Mouse (Mus musculus) testis, adult 2 months (tissue): ENCODE results near the gene Mybl2. TPM values are rescaled to one million over a fixed set of nuclear protein-coding genes. Genes with fewer than 3 reads are reported as not detected.

Experiments
- H3K27ac ChIP-seq: fragments of 200-500 bp; 2 replicates; pipeline ENCODE4 v1.5.1; 2012; ENCODE audit warnings: low read depth, low read length; ENCODE audit not compliant: control insufficient read depth, insufficient read depth
- H3K27me3 ChIP-seq: fragments of 200-500 bp; 2 replicates; pipeline ENCODE4 v1.6.1; 2012; ENCODE audit warnings: mild to moderate bottlenecking, low read length, moderate library complexity; ENCODE audit not compliant: control insufficient read depth, insufficient read depth
- H3K36me3 ChIP-seq: fragments of 200-500 bp; 2 replicates; pipeline ENCODE4 v1.6.1; 2012; ENCODE audit warnings: mild to moderate bottlenecking, low read length; ENCODE audit not compliant: control insufficient read depth, insufficient read depth
- H3K4me1 ChIP-seq: fragments of 200-500 bp; 2 replicates; pipeline ENCODE4 v1.6.1; 2012; ENCODE audit warnings: low read length; ENCODE audit not compliant: control insufficient read depth, insufficient read depth
- H3K4me3 ChIP-seq: fragments of 200-500 bp; 2 replicates; pipeline ENCODE4 v1.5.1; 2012; ENCODE audit warnings: low read depth, mild to moderate bottlenecking, low read length, moderate library complexity, mixed read lengths; ENCODE audit not compliant: control insufficient read depth
- CTCF ChIP-seq: fragments of 200-500 bp; IDR thresholded peaks from 2 replicates; pipeline ENCODE4 v1.5.1; 2012; ENCODE audit warnings: low read depth, mild to moderate bottlenecking, inconsistent platforms, low read length, moderate library complexity; ENCODE audit not compliant: control insufficient read depth, insufficient read depth, insufficient replicate concordance
- POLR2A ChIP-seq: fragments of 200-500 bp; IDR thresholded peaks from 2 replicates; pipeline ENCODE4 v1.6.1; 2012; ENCODE audit warnings: low read depth, mild to moderate bottlenecking, inconsistent platforms, low read length, moderate library complexity; ENCODE audit not compliant: control insufficient read depth
- polyA plus RNA-seq: library from polyadenylated mRNA; depleted of rRNA; stranded (reverse); fragments of >200 nt; gene quantifications from 2 replicates; pipeline ENCODE4 v1.2.3, GENCODE M21; 2012

Gene Mybl2
- polyA plus RNA-seq, 1 experiment, result 14.2 TPM

GRCm38 (mm10) chr2:163101646-163102203 is 47.2 kb downstream of the Mybl2 start:
- Histone ChIP-seq H3K27ac (no peak overlapping the region), H3K4me3 (no peak overlapping the region), H3K36me3 (no peaks in the 10 kb centered on the region), H3K27me3 (no peaks in the 10 kb centered on the region), H3K4me1 (peaks cover 2% of the 10 kb centered on the region; the same call in 1 of the 2 replicates)
- TF ChIP-seq CTCF, result peak; percentile 80
- TF ChIP-seq POLR2A, result no peak

GRCm38 (mm10) chr2:163102216-163102615 is 47.7 kb downstream of the Mybl2 start:
- TF ChIP-seq CTCF (no peak), POLR2A (no peak)
- Histone ChIP-seq H3K27ac (no peak overlapping the region), H3K36me3 (no peaks in the 10 kb centered on the region), H3K4me3 (no peak overlapping the region), H3K4me1 (peaks cover 2% of the 10 kb centered on the region; the same call in 1 of the 2 replicates), H3K27me3 (no peaks in the 10 kb centered on the region)

- TF ChIP-seq POLR2A (no peak), CTCF (no peak)
- Histone ChIP-seq H3K4me3 (no peak overlapping the region), H3K27ac (no peak overlapping the region), H3K4me1 (peaks cover 2% of the 10 kb centered on the region; the same call in 1 of the 2 replicates), H3K27me3 (no peaks in the 10 kb centered on the region), H3K36me3 (no peaks in the 10 kb centered on the region)
Observed at GRCm38 (mm10) chr2:163102900-163103653, 48.6 kb downstream of the Mybl2 start.

GRCm38 (mm10) chr2:163104086-163104770 is 49.7 kb downstream of the Mybl2 start:
- no peak overlapping the region for H3K4me3 ChIP-seq
- TF ChIP-seq CTCF (no peak), POLR2A (no peak)
- peaks cover 2% of the 10 kb centered on the region; the same call in 1 of the 2 replicates for H3K4me1 ChIP-seq
- no peak overlapping the region for H3K27ac ChIP-seq
- no peaks in the 10 kb centered on the region for H3K27me3 ChIP-seq
- no peaks in the 10 kb centered on the region for H3K36me3 ChIP-seq

DNA sequence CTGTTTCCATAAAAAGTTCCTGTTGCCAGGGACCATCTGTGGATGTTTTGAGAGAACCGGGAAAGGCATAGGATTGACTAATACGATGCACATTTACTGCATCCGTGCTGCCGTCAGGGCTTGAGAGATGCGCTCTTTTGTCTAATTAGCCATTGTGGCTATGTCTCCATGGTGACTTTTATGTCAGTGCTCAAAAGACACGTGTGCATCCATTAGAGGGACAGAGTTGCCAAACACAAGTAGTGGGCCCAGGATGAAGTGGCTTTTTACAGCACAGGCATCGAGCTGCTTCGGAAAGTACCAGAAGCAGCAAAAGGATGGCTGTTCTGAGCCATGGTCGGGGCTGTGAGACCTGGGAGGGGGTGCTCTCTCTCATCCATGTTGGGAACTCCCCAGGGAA is 53.9 kb downstream of the Mybl2 start:
- Histone ChIP-seq H3K27ac (no peak overlapping the region), H3K4me1 (peaks cover under 1% of the 10 kb centered on the region; the same call in 1 of the 2 replicates), H3K36me3 (no peaks in the 10 kb centered on the region), H3K27me3 (no peaks in the 10 kb centered on the region), H3K4me3 (no peak overlapping the region)
- no peak for TF ChIP-seq POLR2A

- Histone ChIP-seq H3K4me1 (no peaks in the 10 kb centered on the region), H3K27ac (no peak overlapping the region), H3K4me3 (no peak overlapping the region), H3K27me3 (no peaks in the 10 kb centered on the region), H3K36me3 (no peaks in the 10 kb centered on the region)
- TF ChIP-seq CTCF, result peak; percentile 28; the same call in 1 of the 2 replicates
- no peak for TF ChIP-seq POLR2A
Observed at GRCm38 (mm10) chr2:163110706-163111105, 56.2 kb downstream of the Mybl2 start.
